Mouse (Mus musculus) heart, embryonic 11.5 days (tissue): ENCODE measurements at regions not wholly inside any gene's neighbourhood (a gene's known extent, or its start where the extent isn't known, plus 50 kb on each side); places are given as distances from the start of the nearest gene placed in this dataset.

Experiments
- ATAC-seq: fragments of 200-750 bp; cut with Nextera tagmentation; replicated peaks from 2 replicates; pipeline ENCODE4 v1.8.0; 2017; ENCODE audit warnings: moderate library complexity; ENCODE audit not compliant: insufficient number of reproducible peaks, low FRiP score, low TSS enrichment
- H3K27ac ChIP-seq: fragments of 300-500 bp; sonication (generic); 2 replicates; pipeline ENCODE4 v1.5.1; 2014; ENCODE audit warnings: mild to moderate bottlenecking, low read depth, low read length
- H3K27me3 ChIP-seq: fragments of 300-500 bp; sonication (generic); 2 replicates; pipeline ENCODE4 v1.6.1; 2014; ENCODE audit warnings: mild to moderate bottlenecking, low read length, mixed read lengths; ENCODE audit not compliant: control insufficient read depth, insufficient read depth
- H3K36me3 ChIP-seq: fragments of 300-500 bp; sonication (generic); 2 replicates; pipeline ENCODE4 v1.6.1; 2014; ENCODE audit warnings: mild to moderate bottlenecking, low read length, moderate library complexity, mixed read lengths; ENCODE audit not compliant: control insufficient read depth, insufficient read depth
- H3K4me1 ChIP-seq: fragments of 300-500 bp; sonication (generic); 2 replicates; pipeline ENCODE4 v1.6.1; 2014; ENCODE audit warnings: low read length; ENCODE audit not compliant: control insufficient read depth, insufficient read depth
- H3K4me2 ChIP-seq: fragments of 300-500 bp; sonication (generic); 2 replicates; pipeline ENCODE4 v1.6.1; 2014; ENCODE audit warnings: mild to moderate bottlenecking, moderate library complexity
- H3K4me3 ChIP-seq: fragments of 300-500 bp; sonication (generic); 2 replicates; pipeline ENCODE4 v1.5.1; 2014; ENCODE audit warnings: low read depth, low read length
- H3K9ac ChIP-seq: fragments of 300-500 bp; sonication (generic); 2 replicates; pipeline ENCODE4 v1.6.1; 2014; ENCODE audit warnings: mild to moderate bottlenecking, low read depth, low read length, moderate library complexity
- H3K9me3 ChIP-seq: fragments of 300-500 bp; sonication (generic); replicated peaks from 2 replicates; pipeline ENCODE4 v1.6.1; 2016; ENCODE audit warnings: low read length; ENCODE audit not compliant: control insufficient read depth
- WGBS: fragments of 180-500 bp; shearing (Covaris S2); extraction: QIAGEN DNeasy Blood & Tissue Kit; methylation state at CpG from one replicate; pipeline ENCODE4 v1.1.7; 2014; ENCODE audit not compliant: insufficient replicate concordance; 5-methylcytosine and 5-hydroxymethylcytosine counted together

- Histone ChIP-seq H3K27ac (no peak overlapping the region), H3K9ac (no peak overlapping the region), H3K4me2 (no peak overlapping the region), H3K9me3 (no peaks in the 10 kb centered on the region), H3K4me1 (no peaks in the 10 kb centered on the region), H3K27me3 (no peaks in the 10 kb centered on the region), H3K4me3 (no peak overlapping the region), H3K36me3 (no peaks in the 10 kb centered on the region)
- WGBS, result 79% methylated on average over 5 of the region's 5 CpGs
- ATAC-seq, result no peak
These were observed 547.4 kb upstream of the Gm26657 start for GRCm38 (mm10) chr4:56192516-56192915.

- Histone ChIP-seq H3K9ac (no peak overlapping the region), H3K4me1 (no peaks in the 10 kb centered on the region), H3K27me3 (no peaks in the 10 kb centered on the region), H3K27ac (no peak overlapping the region), H3K4me2 (no peak overlapping the region), H3K36me3 (no peaks in the 10 kb centered on the region), H3K4me3 (no peak overlapping the region), H3K9me3 (no peaks in the 10 kb centered on the region)
- 78% methylated on average over 5 of the region's 5 CpGs for WGBS
- no peak for ATAC-seq
These were observed 560.3 kb upstream of the Gm26657 start for GRCm38 (mm10) chr4:56179566-56179965.

GRCm38 (mm10) chr4:56178844-56179481, 560.9 kb upstream of the Gm26657 start:
- H3K27ac ChIP-seq, result no peak overlapping the region
- no peak overlapping the region for H3K4me3 ChIP-seq
- WGBS, result 74% methylated on average over 9 of the region's 9 CpGs
- no peak overlapping the region for H3K9ac ChIP-seq
- H3K36me3 ChIP-seq, result no peaks in the 10 kb centered on the region
- H3K4me2 ChIP-seq, result no peak overlapping the region
- H3K27me3 ChIP-seq, result no peaks in the 10 kb centered on the region
- ATAC-seq, result no peak
- no peaks in the 10 kb centered on the region for H3K4me1 ChIP-seq
- H3K9me3 ChIP-seq, result no peaks in the 10 kb centered on the region

- Histone ChIP-seq H3K9me3 (no peaks in the 10 kb centered on the region), H3K36me3 (no peaks in the 10 kb centered on the region), H3K9ac (no peak overlapping the region), H3K4me2 (no peak overlapping the region), H3K27me3 (no peaks in the 10 kb centered on the region), H3K27ac (no peak overlapping the region), H3K4me1 (no peaks in the 10 kb centered on the region), H3K4me3 (no peak overlapping the region)
- ATAC-seq, result no peak
- WGBS, result 71% methylated on average over 3 of the region's 3 CpGs
These were observed 578.6 kb upstream of the Gm26657 start for GRCm38 (mm10) chr4:56161257-56161594.

GRCm38 (mm10) chr4:56160551-56161256, 579.2 kb upstream of the Gm26657 start:
- H3K4me1 ChIP-seq, result no peaks in the 10 kb centered on the region
- WGBS, result 78% methylated on average over 13 of the region's 13 CpGs

GRCm38 (mm10) chr4:56157521-56158065, 582.3 kb upstream of the Gm26657 start:
- Histone ChIP-seq H3K9ac (no peak overlapping the region), H3K36me3 (no peaks in the 10 kb centered on the region)
- WGBS, result 83% methylated on average over 3 of the region's 3 CpGs

More at GRCm38 (mm10) chr4:56160551-56161256, 579.2 kb upstream of the Gm26657 start:
- H3K4me2 ChIP-seq, result no peak overlapping the region
- H3K36me3 ChIP-seq, result no peaks in the 10 kb centered on the region
- no peaks in the 10 kb centered on the region for H3K9me3 ChIP-seq
- H3K27me3 ChIP-seq, result no peaks in the 10 kb centered on the region
- H3K27ac ChIP-seq, result no peak overlapping the region
- H3K9ac ChIP-seq, result no peak overlapping the region
- no peak overlapping the region for H3K4me3 ChIP-seq
- ATAC-seq, result no peak

GRCm38 (mm10) chr4:56150716-56151115, 589.2 kb upstream of the Gm26657 start:
- H3K9me3 ChIP-seq, result no peaks in the 10 kb centered on the region
- no peaks in the 10 kb centered on the region for H3K4me1 ChIP-seq
- no peak for ATAC-seq
- no peaks in the 10 kb centered on the region for H3K36me3 ChIP-seq
- no peak overlapping the region for H3K9ac ChIP-seq
- no peaks in the 10 kb centered on the region for H3K27me3 ChIP-seq
- 93% methylated on average over 1 of the region's 1 CpGs for WGBS
- H3K4me2 ChIP-seq, result no peak overlapping the region
- H3K27ac ChIP-seq, result no peak overlapping the region
- H3K4me3 ChIP-seq, result no peak overlapping the region

More at GRCm38 (mm10) chr4:56157521-56158065, 582.3 kb upstream of the Gm26657 start:
- no peak overlapping the region for H3K4me2 ChIP-seq
- H3K27me3 ChIP-seq, result no peaks in the 10 kb centered on the region
- H3K4me1 ChIP-seq, result no peaks in the 10 kb centered on the region
- H3K9me3 ChIP-seq, result no peaks in the 10 kb centered on the region
- no peak for ATAC-seq
- no peak overlapping the region for H3K4me3 ChIP-seq
- no peak overlapping the region for H3K27ac ChIP-seq

GRCm38 (mm10) chr4:56143827-56144226, 596.0 kb upstream of the Gm26657 start:
- no peak overlapping the region for H3K9ac ChIP-seq
- no peak for ATAC-seq
- no peaks in the 10 kb centered on the region for H3K4me1 ChIP-seq
- no peaks in the 10 kb centered on the region for H3K27me3 ChIP-seq
- H3K4me2 ChIP-seq, result no peak overlapping the region
- H3K4me3 ChIP-seq, result no peak overlapping the region
- H3K27ac ChIP-seq, result no peak overlapping the region
- H3K9me3 ChIP-seq, result no peaks in the 10 kb centered on the region
- H3K36me3 ChIP-seq, result no peaks in the 10 kb centered on the region
- 83% methylated on average over 2 of the region's 2 CpGs for WGBS
